Mouse (Mus musculus) cerebellum, postnatal 36 days (tissue): ENCODE measurements around the gene Hspa4l.

Experiments
- DNase-seq, 2 experiments: peaks; one replicate each; pipeline ENCODE4 v3.0.0; 2021 to 2022; ENCODE audit warnings: mixed read lengths in 2 of 2

Gene Hspa4l

DNA sequence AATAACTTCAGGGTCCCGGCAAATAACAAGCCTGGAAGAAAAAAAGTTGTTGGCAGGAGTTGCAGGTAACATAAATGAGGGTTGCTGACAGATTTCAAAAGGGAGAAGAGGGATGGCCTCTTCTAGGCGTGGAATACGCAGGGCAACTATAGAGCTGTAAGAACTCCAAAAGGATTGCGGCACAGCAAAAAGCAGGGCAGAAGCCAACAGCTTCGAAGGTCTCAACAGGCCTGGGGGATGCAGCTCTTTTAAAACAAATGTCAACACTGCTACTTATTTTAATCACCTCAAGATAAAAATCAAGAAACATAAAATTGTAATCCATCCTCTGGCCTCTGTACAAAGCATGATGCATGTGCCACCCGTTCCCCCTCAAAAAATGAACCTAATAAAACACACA is 101.2 kb downstream of the Hspa4l start:
- peak in 1 of 2 experiments; percentile 18 for DNase-seq
